Mouse (Mus musculus): Measurements from ENCODE around the gene Themis2. TPM values are rescaled to one million over a fixed set of nuclear protein-coding genes. Genes with fewer than 3 reads are reported as not detected.
"Not testable (repeated sequence)": the region's sequence is repeated elsewhere in the genome, so short reads cannot be mapped to it uniquely, and the experiment has no call there.

The Themis2 gene
- total RNA-seq, 2 experiments from 2014 or later: 3.2 to 3.4 TPM

- no peak for DNase-seq (ENCODE audit: low spot score in 2 of 2)
Observed at GRCm38 (mm10) chr4:132801176-132802077, 5.2 kb upstream of the Themis2 start.

- DNase-seq (ENCODE audit: low spot score in 2 of 2): no peak
Observed at GRCm38 (mm10) chr4:132799845-132800244, 3.7 kb upstream of the Themis2 start.

GRCm38 (mm10) chr4:132798666-132799065 lies 2.5 kb upstream of the Themis2 start:
- DNase-seq (ENCODE audit: low spot score in 2 of 2): not testable (repeated sequence)

GRCm38 (mm10) chr4:132798028-132798427 lies 1.8 kb upstream of the Themis2 start:
- DNase-seq (ENCODE audit: low spot score in 2 of 2): no peak

- DNase-seq (ENCODE audit: low spot score in 2 of 2): no peak
Observed at GRCm38 (mm10) chr4:132797461-132797860, 1.3 kb upstream of the Themis2 start.

- no peak for DNase-seq (ENCODE audit: low spot score in 2 of 2)
Observed at GRCm38 (mm10) chr4:132795171-132795570, 1.0 kb downstream of the Themis2 start.

GRCm38 (mm10) chr4:132794760-132795159 lies 1.4 kb downstream of the Themis2 start:
- no peak for DNase-seq (ENCODE audit: low spot score in 2 of 2)

- DNase-seq (ENCODE audit: low spot score in 2 of 2): no peak
Observed at GRCm38 (mm10) chr4:132794028-132794427, 2.2 kb downstream of the Themis2 start.

GRCm38 (mm10) chr4:132793322-132794004 lies 2.7 kb downstream of the Themis2 start:
- DNase-seq (ENCODE audit: low spot score in 2 of 2): not testable (repeated sequence)

- no peak for DNase-seq (ENCODE audit: low spot score in 2 of 2)
Observed at GRCm38 (mm10) chr4:132789731-132790130, 6.5 kb downstream of the Themis2 start.

- DNase-seq (ENCODE audit: low spot score in 2 of 2): no peak
Observed at GRCm38 (mm10) chr4:132785228-132785627, 11.0 kb downstream of the Themis2 start.

- DNase-seq (ENCODE audit: low spot score in 2 of 2): no peak
Observed at GRCm38 (mm10) chr4:132783732-132784131, 12.5 kb downstream of the Themis2 start.

- no peak for DNase-seq (ENCODE audit: low spot score in 2 of 2)
Observed at GRCm38 (mm10) chr4:132780288-132780687, 15.9 kb downstream of the Themis2 start.

GRCm38 (mm10) chr4:132778562-132779201 lies 17.5 kb downstream of the Themis2 start:
- DNase-seq (ENCODE audit: low spot score in 2 of 2): no peak

- peak; percentile 37 to 63 for DNase-seq (ENCODE audit: low spot score in 2 of 2)
Observed at GRCm38 (mm10) chr4:132776764-132777163, 19.4 kb downstream of the Themis2 start.

GRCm38 (mm10) chr4:132774905-132775304 lies 21.3 kb downstream of the Themis2 start:
- DNase-seq (ENCODE audit: low spot score in 2 of 2): no peak

GRCm38 (mm10) chr4:132771776-132772175 lies 24.4 kb downstream of the Themis2 start:
- no peak for DNase-seq (ENCODE audit: low spot score in 2 of 2)

GRCm38 (mm10) chr4:132767914-132768876 lies 28.0 kb downstream of the Themis2 start, which contains the start of gene Rpa2:
Rpa2 (plus strand) TSS chr4:132768332.
- peak; percentile 93 to 98 for DNase-seq (ENCODE audit: low spot score in 2 of 2)

GRCm38 (mm10) chr4:132763125-132763524 lies 33.1 kb downstream of the Themis2 start:
- DNase-seq (ENCODE audit: low spot score in 2 of 2): not testable (repeated sequence)

GRCm38 (mm10) chr4:132762602-132763001 lies 33.6 kb downstream of the Themis2 start:
- DNase-seq (ENCODE audit: low spot score in 2 of 2): no peak
